Mouse (Mus musculus) cerebellum, adult 11 months (tissue): Measurements from ENCODE around the gene Brca2.

Experiments used
- DNase-seq: peaks from one replicate; pipeline ENCODE4 v3.0.0; 2022

Gene Brca2

GRCm38 (mm10) chr5:150566226-150566625 is 43.8 kb downstream of the Brca2 start:
- no peak for DNase-seq

- no peak for DNase-seq
Observed at GRCm38 (mm10) chr5:150566971-150567370, 44.5 kb downstream of the Brca2 start.

- no peak for DNase-seq
Observed at GRCm38 (mm10) chr5:150570496-150571219, 48.2 kb downstream of the Brca2 start.

GRCm38 (mm10) chr5:150574403-150574802 is 52.0 kb downstream of the Brca2 start:
- no peak for DNase-seq

- DNase-seq, result no peak
Observed at GRCm38 (mm10) chr5:150574885-150575284, 52.5 kb downstream of the Brca2 start.

- DNase-seq, result no peak
Observed at GRCm38 (mm10) chr5:150576832-150577231, 54.4 kb downstream of the Brca2 start.

GRCm38 (mm10) chr5:150578613-150579171 is 56.3 kb downstream of the Brca2 start:
- no peak for DNase-seq

- no peak for DNase-seq
Observed at GRCm38 (mm10) chr5:150581180-150581579, 58.8 kb downstream of the Brca2 start.

- no peak for DNase-seq
Observed at GRCm38 (mm10) chr5:150583181-150583580, 60.8 kb downstream of the Brca2 start.

- no peak for DNase-seq
Observed at GRCm38 (mm10) chr5:150583622-150584336, 61.3 kb downstream of the Brca2 start.

- DNase-seq, result no peak
Observed at GRCm38 (mm10) chr5:150584337-150584729, 61.9 kb downstream of the Brca2 start.

- no peak for DNase-seq
Observed at GRCm38 (mm10) chr5:150589945-150590344, 67.5 kb downstream of the Brca2 start.

GRCm38 (mm10) chr5:150592186-150592903 is 69.9 kb downstream of the Brca2 start:
- no peak for DNase-seq

GRCm38 (mm10) chr5:150592904-150593755 is 70.7 kb downstream of the Brca2 start:
- DNase-seq, result peak; percentile 38

GRCm38 (mm10) chr5:150593756-150594648 is 71.6 kb downstream of the Brca2 start:
- peak; percentile 63 for DNase-seq

- no peak for DNase-seq
Observed at GRCm38 (mm10) chr5:150594649-150595339, 72.4 kb downstream of the Brca2 start.

GRCm38 (mm10) chr5:150595366-150596016 is 73.1 kb downstream of the Brca2 start:
- no peak for DNase-seq

- no peak for DNase-seq
Observed at GRCm38 (mm10) chr5:150597088-150597487, 74.7 kb downstream of the Brca2 start, which contains the start of gene N4bp2l1. TSS of gene N4bp2l1 (minus strand) at chr5:150597188.

- no peak for DNase-seq
Observed at GRCm38 (mm10) chr5:150598202-150599119, 76.0 kb downstream of the Brca2 start.
